Mouse (Mus musculus): ENCODE results near the gene Kcnj11. TPM values are rescaled to one million over a fixed set of nuclear protein-coding genes. Genes with fewer than 3 reads are reported as not detected.

Kcnj11 gene
- polyA plus RNA-seq, 1 experiment from 2014 or later = 0.18 TPM

- no peak for ATAC-seq (replicated peaks; ENCODE audit: low FRiP score, low read depth)
- no peak for TF ChIP-seq CTCF (IDR thresholded peaks at IDR 0.05; ENCODE audit: low read depth)
- WGBS = 63% methylated on average over 6 of the region's 6 CpGs
Observed at GRCm38 (mm10) chr7:46124460-46124859, 23.9 kb upstream of the Kcnj11 start.

GRCm38 (mm10) chr7:46122964-46123363 lies 22.4 kb upstream of the Kcnj11 start:
- TF ChIP-seq CTCF (IDR thresholded peaks at IDR 0.05; ENCODE audit: low read depth) = no peak
- Histone ChIP-seq H3K4me2 (ENCODE audit: low read length) (no peak overlapping the region), H3K4me3 (replicated peaks; ENCODE audit: low read depth, low read length) (no peak overlapping the region), H3K27me3 (ENCODE audit: insufficient read depth, low read length) (no peaks in the 10 kb centered on the region), H3K9me3 (replicated peaks; ENCODE audit: low read length) (no peaks in the 10 kb centered on the region), H3K9ac (ENCODE audit: low read depth, low read length) (no peak overlapping the region), H3K36me3 (ENCODE audit: insufficient read depth, low read length) (no peaks in the 10 kb centered on the region), H3K27ac (no peak overlapping the region), H3K4me1 (replicated peaks; ENCODE audit: insufficient read depth, low read length) (no peaks in the 10 kb centered on the region)
- WGBS = 20% methylated on average over 4 of the region's 4 CpGs
- no peak for DNase-seq (ENCODE audit: low spot score)
- ATAC-seq (replicated peaks; ENCODE audit: low FRiP score, low read depth) = no peak

More at GRCm38 (mm10) chr7:46124460-46124859, 23.9 kb upstream of the Kcnj11 start:
- no peak overlapping the region for H3K4me2 ChIP-seq (ENCODE audit: low read length)
- no peaks in the 10 kb centered on the region for H3K27me3 ChIP-seq (ENCODE audit: insufficient read depth, low read length)
- H3K27ac ChIP-seq = no peak overlapping the region
- H3K36me3 ChIP-seq (ENCODE audit: insufficient read depth, low read length) = no peaks in the 10 kb centered on the region
- no peak overlapping the region for H3K9ac ChIP-seq (ENCODE audit: low read depth, low read length)
- DNase-seq (ENCODE audit: low spot score) = peak; percentile 54
- H3K4me3 ChIP-seq (replicated peaks; ENCODE audit: low read depth, low read length) = no peak overlapping the region
- no peaks in the 10 kb centered on the region for H3K9me3 ChIP-seq (replicated peaks; ENCODE audit: low read length)
- H3K4me1 ChIP-seq (replicated peaks; ENCODE audit: insufficient read depth, low read length) = no peaks in the 10 kb centered on the region

GRCm38 (mm10) chr7:46117035-46117434 lies 16.5 kb upstream of the Kcnj11 start:
- ATAC-seq (replicated peaks; ENCODE audit: low FRiP score, low read depth) (no peak; the same call in 1 of the 2 replicates), DNase-seq (ENCODE audit: low spot score) (no peak)
- WGBS = 61% methylated on average over 16 of the region's 16 CpGs
- no peak overlapping the region for H3K4me2 ChIP-seq (ENCODE audit: low read length)
- TF ChIP-seq CTCF (IDR thresholded peaks at IDR 0.05; ENCODE audit: low read depth) = no peak
- H3K9ac ChIP-seq (ENCODE audit: low read depth, low read length) = no peak overlapping the region
- H3K4me1 ChIP-seq (replicated peaks; ENCODE audit: insufficient read depth, low read length) = no peaks in the 10 kb centered on the region; the same call in 1 of the 2 replicates
- H3K36me3 ChIP-seq (ENCODE audit: insufficient read depth, low read length) = no peaks in the 10 kb centered on the region
- H3K27ac ChIP-seq = no peak overlapping the region
- H3K9me3 ChIP-seq (replicated peaks; ENCODE audit: low read length) = no peaks in the 10 kb centered on the region
- no peak overlapping the region for H3K4me3 ChIP-seq (replicated peaks; ENCODE audit: low read depth, low read length)
- no peaks in the 10 kb centered on the region for H3K27me3 ChIP-seq (ENCODE audit: insufficient read depth, low read length)

GRCm38 (mm10) chr7:46116118-46116581 lies 15.6 kb upstream of the Kcnj11 start:
- H3K4me3 ChIP-seq (replicated peaks; ENCODE audit: low read depth, low read length) = no peak overlapping the region
- no peaks in the 10 kb centered on the region; the same call in 1 of the 2 replicates for H3K4me1 ChIP-seq (replicated peaks; ENCODE audit: insufficient read depth, low read length)
- H3K36me3 ChIP-seq (ENCODE audit: insufficient read depth, low read length) = no peaks in the 10 kb centered on the region
- 22% methylated on average over 10 of the region's 10 CpGs for WGBS
- no peak overlapping the region for H3K9ac ChIP-seq (ENCODE audit: low read depth, low read length)
- no peak overlapping the region for H3K4me2 ChIP-seq (ENCODE audit: low read length)
- no peak for TF ChIP-seq CTCF (IDR thresholded peaks at IDR 0.05; ENCODE audit: low read depth)
- no peak overlapping the region for H3K27ac ChIP-seq
- no peaks in the 10 kb centered on the region for H3K9me3 ChIP-seq (replicated peaks; ENCODE audit: low read length)
- H3K27me3 ChIP-seq (ENCODE audit: insufficient read depth, low read length) = no peaks in the 10 kb centered on the region
- DNase-seq (ENCODE audit: low spot score) = peak; percentile 81
- ATAC-seq (replicated peaks; ENCODE audit: low FRiP score, low read depth) = peak; percentile 74

GRCm38 (mm10) chr7:46113435-46113834 lies 12.9 kb upstream of the Kcnj11 start:
- Histone ChIP-seq H3K9ac (ENCODE audit: low read depth, low read length) (no peak overlapping the region), H3K4me1 (replicated peaks; ENCODE audit: insufficient read depth, low read length) (no peaks in the 10 kb centered on the region; the same call in 1 of the 2 replicates), H3K27ac (no peak overlapping the region), H3K4me3 (replicated peaks; ENCODE audit: low read depth, low read length) (no peak overlapping the region), H3K4me2 (ENCODE audit: low read length) (no peak overlapping the region), H3K27me3 (ENCODE audit: insufficient read depth, low read length) (no peaks in the 10 kb centered on the region), H3K9me3 (replicated peaks; ENCODE audit: low read length) (no peaks in the 10 kb centered on the region), H3K36me3 (ENCODE audit: insufficient read depth, low read length) (no peaks in the 10 kb centered on the region)
- DNase-seq (ENCODE audit: low spot score) (peak; percentile 41), ATAC-seq (replicated peaks; ENCODE audit: low FRiP score, low read depth) (no peak)
- 44% methylated on average over 3 of the region's 3 CpGs for WGBS
- TF ChIP-seq CTCF (IDR thresholded peaks at IDR 0.05; ENCODE audit: low read depth) = no peak

GRCm38 (mm10) chr7:46111938-46112337 lies 11.4 kb upstream of the Kcnj11 start:
- Histone ChIP-seq H3K36me3 (ENCODE audit: insufficient read depth, low read length) (no peaks in the 10 kb centered on the region), H3K27me3 (ENCODE audit: insufficient read depth, low read length) (no peaks in the 10 kb centered on the region), H3K27ac (no peak overlapping the region), H3K4me3 (replicated peaks; ENCODE audit: low read depth, low read length) (no peak overlapping the region), H3K9me3 (replicated peaks; ENCODE audit: low read length) (no peaks in the 10 kb centered on the region), H3K4me1 (replicated peaks; ENCODE audit: insufficient read depth, low read length) (no peaks in the 10 kb centered on the region; the same call in 1 of the 2 replicates), H3K4me2 (ENCODE audit: low read length) (no peak overlapping the region), H3K9ac (ENCODE audit: low read depth, low read length) (no peak overlapping the region)
- no peak for TF ChIP-seq CTCF (IDR thresholded peaks at IDR 0.05; ENCODE audit: low read depth)
- ATAC-seq (replicated peaks; ENCODE audit: low FRiP score, low read depth) (no peak), DNase-seq (ENCODE audit: low spot score) (no peak)
- whole genome bisulfite sequencing = 66% methylated on average over 6 of the region's 6 CpGs

All from kidney, postnatal 0 days (tissue).